Mouse (Mus musculus) telencephalon, adult 2 months (tissue): ENCODE measurements at regions not wholly inside any gene's neighbourhood (a gene's known extent, or its start where the extent isn't known, plus 50 kb on each side); places are given as distances from the start of the nearest gene placed in this dataset.
A peak's percentile ranks its signal among the peaks of the same experiment; 100 is the strongest.

ENCODE experiments used
- DNase-seq: peaks from one replicate; pipeline ENCODE4 v3.0.0-alpha.2; 2011; ENCODE audit warnings: low read depth, low spot score

GRCm38 (mm10) chr9:41577760-41578159 lies 416.3 kb upstream of the Ubash3b start:
- DNase-seq: no peak

DNA sequence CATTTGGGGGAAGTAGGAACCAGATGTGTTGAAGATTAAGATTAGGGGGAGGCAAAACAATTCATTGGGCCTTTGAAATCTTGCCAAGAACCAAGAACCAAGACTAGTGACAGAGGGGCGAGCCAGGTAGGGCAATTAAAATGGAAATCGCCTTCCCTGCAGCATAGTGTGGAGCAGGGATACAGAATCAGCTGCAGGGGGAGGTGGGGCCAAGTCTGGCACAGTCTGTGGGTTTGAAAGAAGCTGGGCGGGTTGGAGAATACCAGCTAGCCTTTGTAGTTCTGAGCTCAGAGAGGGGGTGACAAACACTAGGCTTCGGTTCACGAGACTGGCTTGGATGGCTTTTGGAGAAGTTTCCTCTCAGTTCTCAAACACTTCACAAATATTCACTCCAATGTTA lies 414.3 kb upstream of the Ubash3b start:
- no peak for DNase-seq

GRCm38 (mm10) chr9:41570262-41570661 lies 408.8 kb upstream of the Ubash3b start:
- DNase-seq: no peak

- DNase-seq: no peak
These were observed 405.0 kb upstream of the Ubash3b start for GRCm38 (mm10) chr9:41566496-41566895.

DNA sequence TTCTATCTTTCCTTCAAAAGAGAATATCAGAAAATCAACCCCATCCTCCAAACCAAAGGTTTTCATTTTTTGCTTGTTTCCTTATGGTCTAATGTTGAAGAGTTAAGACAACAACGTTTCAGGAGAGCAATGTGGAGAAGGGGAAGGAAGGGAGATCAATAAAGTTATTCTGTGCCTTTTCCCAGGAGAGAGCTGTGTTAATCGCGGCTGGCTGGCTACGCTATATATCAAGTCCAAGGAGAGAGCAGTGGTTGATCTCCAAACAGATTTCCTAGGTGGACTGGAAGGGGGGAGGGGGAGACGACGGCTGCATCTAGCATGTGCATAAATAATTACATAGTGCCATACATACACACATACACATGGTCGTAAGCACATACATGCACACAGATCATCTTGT lies 404.3 kb upstream of the Ubash3b start:
- DNase-seq: no peak

DNA sequence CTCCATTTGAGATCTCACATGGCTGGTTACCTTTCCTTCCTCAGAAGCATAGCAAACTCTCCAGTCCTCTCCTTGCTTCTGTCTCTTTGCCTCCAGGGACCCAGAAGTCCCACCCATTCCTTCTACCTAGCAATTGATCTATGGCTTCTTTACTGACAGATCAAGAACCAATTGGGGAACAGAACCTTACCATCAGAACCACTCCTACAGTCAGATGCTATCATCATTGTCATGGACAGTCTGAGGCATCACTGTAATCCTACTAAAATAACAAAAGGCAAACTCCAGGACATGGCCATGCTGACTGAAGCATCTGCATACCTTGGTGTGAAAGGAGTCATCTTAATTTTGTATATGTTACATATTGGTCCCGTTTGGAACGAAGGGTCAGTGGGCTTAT lies 401.9 kb upstream of the Ubash3b start:
- no peak for DNase-seq

DNA sequence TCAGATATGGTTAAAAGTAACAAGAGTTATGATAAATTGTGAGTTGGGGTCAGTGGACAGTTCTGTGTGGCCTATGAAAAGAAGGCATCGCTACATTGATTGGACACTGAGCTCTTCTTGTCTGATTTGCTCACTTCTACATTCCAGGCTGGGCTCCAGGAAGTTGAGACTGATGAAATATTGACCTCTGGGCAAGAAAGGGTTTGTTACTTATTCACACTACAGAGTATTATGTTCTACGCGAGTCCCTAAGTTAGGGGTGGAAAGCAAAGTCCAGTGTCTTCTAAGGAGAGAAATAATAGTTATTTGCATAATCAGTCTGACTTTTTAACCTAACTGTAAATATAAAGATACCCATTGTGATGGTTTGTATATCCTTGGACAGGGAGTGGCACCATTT lies 397.0 kb upstream of the Ubash3b start:
- no peak for DNase-seq

GRCm38 (mm10) chr9:41556888-41557287 lies 395.4 kb upstream of the Ubash3b start:
- DNase-seq: peak; percentile 62

DNA sequence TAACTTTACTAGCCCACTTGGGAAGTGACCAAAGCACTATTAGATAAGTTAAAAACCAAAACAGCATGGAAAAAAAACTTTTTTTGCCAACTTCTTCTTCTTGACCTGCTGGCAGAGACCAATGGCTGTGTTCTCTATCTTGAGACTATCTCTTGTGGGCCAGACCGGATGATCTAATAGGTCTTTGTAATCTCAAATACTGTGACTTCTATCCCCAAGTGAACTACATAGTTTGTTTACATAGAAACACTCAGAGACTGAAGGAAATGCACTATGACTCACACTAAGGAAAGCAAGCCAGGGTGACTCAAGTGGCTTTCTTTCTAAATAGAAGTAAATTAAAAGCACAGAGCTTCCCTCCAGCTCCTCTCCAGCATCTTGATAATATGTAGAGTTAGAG lies 384.3 kb upstream of the Ubash3b start:
- no peak for DNase-seq

DNA sequence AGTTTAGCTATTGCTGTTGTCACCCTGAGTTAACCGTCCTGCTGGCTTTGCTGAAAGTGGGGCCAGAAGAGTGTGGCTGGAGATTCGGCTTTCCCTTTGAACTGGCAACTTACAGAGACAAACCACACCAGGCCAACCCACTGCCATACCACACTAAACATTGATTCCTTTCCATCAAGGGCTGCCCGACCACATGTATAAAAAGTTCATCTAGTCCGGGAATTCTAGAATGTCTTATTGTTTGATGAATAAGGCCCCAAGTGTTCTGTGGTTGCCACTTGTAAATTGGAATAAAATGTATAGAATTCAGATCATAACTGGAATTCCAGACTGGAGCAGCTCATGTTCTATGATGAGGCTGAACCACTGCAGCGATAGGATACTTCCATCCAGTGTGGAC lies 381.0 kb upstream of the Ubash3b start:
- DNase-seq: no peak

- no peak for DNase-seq
These were observed 379.8 kb upstream of the Ubash3b start for GRCm38 (mm10) chr9:41541327-41541726.

DNA sequence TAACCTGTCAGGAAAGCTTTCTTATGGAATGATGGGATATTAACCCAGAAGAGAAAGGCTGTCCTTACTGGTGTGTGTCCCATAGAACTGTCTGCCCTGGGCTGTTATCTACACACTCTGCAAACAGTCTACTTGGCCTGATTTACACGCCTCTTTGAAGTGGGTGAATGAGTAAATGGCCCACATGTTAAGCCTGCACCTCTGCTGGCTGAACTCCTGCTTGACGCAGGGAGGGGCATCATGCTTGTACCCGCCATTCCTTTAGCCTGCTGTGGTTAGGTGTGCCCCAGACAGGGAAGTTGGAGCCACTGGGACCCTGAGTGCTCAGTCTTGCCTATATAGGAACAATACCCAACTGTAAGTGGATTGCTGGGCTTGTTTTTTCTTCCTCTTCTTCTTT lies 371.3 kb upstream of the Ubash3b start:
- no peak for DNase-seq

DNA sequence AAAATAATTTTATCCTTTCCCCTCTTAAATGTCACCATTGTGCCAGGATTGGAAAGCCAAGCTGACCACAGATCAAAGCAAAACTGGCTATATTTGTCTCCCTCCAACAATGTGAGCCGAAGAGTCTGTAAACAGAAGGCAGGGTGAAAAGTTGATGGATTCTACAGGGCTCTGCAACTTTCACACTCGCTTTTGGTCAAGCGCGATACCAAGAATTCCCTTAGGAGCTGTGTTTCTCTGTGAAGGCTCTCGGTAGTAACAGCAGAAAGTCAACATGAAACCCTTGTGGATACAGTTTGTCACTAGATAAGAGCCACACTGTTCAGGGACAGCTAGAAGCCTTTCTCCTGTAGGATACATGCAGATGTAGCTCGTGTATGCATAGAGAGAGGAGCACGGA lies 370.8 kb upstream of the Ubash3b start:
- no peak for DNase-seq

GRCm38 (mm10) chr9:41531596-41531995 lies 370.1 kb upstream of the Ubash3b start:
- DNase-seq: peak; percentile 29

DNA sequence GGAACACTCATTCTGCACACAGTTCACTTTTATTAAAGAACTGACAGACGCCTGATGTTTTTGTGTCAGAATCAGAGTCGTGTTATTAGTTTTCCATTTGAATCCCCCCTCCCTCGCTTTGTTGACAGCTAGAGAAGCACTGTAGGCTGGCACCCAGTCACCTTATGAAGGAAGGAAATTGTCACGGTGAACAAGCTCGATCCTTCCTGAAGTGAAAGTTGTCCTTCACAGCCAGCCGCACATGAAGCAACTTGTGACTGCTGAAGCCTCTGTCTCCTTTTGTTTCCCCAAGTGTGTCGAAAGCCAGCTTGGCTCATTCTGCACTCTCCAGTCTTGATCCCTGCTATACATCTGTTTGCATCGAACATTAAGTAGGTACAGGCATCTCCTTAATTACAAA lies 364.6 kb upstream of the Ubash3b start:
- DNase-seq: no peak

GRCm38 (mm10) chr9:41525534-41525933 lies 364.0 kb upstream of the Ubash3b start:
- no peak for DNase-seq

DNA sequence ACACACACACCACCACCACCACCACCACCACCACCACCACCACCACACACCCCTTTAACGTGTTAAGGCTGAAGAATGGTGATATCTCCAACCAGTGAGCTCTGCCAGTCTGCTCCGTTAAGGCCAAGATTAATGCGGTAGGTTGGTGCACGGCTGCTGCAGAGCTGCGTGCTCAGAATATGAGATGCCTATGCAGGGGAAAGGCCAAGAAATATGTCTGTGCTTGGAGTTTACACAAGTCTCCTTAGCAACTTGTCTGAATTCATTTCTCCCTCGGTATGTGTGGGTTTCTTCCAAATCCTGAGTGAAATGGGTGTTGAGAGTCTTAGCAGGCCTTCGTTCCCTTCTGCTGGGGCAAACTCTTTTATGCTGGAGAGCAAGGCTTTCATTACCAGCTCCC lies 363.1 kb upstream of the Ubash3b start:
- peak; percentile 34 for DNase-seq

DNA sequence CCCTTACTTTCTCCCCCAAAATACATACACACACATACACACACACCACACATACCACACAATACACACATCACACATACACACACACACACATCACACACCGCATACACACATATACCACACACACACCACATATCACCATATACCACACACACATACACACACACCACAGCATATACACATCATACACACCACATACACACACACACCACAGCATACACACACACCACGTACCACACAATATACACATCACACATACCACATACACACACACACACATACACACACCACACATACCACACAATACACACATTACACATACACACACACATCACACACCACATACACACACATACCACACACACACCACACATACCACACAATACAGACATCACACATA lies 362.5 kb upstream of the Ubash3b start:
- no peak for DNase-seq

- no peak for DNase-seq
These were observed 360.8 kb upstream of the Ubash3b start for GRCm38 (mm10) chr9:41522302-41522701.

DNA sequence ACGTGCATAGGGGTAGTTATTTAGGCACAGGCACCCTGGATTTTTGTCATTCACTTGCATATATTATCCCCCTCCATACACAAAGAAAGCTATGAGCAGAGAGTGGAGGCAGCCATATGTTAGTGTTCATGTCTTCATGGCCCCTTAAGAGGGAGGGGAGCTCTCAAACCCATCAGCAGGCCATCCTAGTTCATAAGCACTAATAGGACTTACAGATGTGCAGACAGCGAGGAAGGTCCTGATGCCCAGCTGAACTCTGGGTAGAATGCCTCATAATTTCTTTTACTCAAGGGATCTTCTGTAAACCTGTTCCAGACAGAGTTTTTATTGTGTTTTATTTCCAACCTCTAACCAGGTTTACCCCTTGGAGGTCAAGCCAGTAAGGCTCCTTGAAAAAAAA lies 356.3 kb upstream of the Ubash3b start:
- DNase-seq: no peak

GRCm38 (mm10) chr9:41517053-41517696 lies 355.7 kb upstream of the Ubash3b start:
- no peak for DNase-seq

GRCm38 (mm10) chr9:41515192-41515591 lies 353.7 kb upstream of the Ubash3b start:
- no peak for DNase-seq

GRCm38 (mm10) chr9:41513701-41514100 lies 352.2 kb upstream of the Ubash3b start:
- no peak for DNase-seq

- no peak for DNase-seq
These were observed 348.1 kb upstream of the Ubash3b start for GRCm38 (mm10) chr9:41509597-41509996.
